Mouse (Mus musculus) B cell, adult 62 days (primary cell): ENCODE measurements around the gene Nudt11. TPM values are rescaled to one million over a fixed set of nuclear protein-coding genes. Genes with fewer than 3 reads are reported as not detected.

ENCODE experiments used
- total RNA-seq: library from RNA; stranded (reverse); gene quantifications from 4 replicates; pipeline ENCODE4 v1.2.4, GENCODE M21; 2023

Nudt11 gene
- not detected in 4 replicates for total RNA-seq

DNA sequence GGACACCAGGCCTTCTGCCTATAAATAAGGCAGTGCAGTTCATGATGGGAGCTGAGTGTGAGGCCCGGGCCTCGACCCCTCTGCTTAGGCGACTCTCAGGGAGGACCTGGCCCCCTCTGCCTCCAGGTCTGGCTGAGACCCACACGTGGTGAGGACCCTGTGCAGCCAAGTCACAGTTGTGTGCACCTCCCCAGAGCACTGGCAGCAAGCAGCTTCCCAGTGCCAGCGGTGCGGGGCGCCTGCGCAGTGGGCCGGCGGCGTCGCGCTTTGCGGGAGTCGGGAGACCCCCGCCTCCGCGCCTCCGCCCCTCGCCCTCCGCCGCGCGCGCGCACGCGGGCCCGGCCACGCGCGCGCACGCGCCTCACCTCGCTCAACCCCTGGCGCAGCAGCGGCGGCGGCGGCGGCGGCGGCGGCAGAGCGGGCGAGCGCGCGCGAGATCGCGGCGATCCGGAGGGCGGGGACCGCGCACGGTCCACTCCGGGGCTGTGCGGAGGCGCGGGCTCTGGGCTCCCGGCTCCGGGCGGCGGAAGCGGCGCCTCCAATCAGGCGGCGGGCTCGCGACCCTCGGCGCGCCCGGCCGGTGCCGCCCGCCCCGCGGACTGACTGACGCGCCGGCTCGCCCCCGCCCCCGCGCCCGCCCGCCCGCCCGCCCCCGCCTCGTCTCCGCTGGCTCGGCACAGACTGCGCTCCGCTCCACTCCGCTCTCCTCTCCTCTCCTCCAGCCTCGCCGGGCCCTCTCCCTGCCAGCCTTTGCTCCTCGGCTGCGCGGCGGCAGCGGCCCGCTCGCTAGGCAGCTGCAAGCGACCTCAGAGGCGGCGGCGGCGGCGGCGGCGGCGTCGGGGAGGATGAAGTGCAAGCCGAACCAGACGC lies at the start of gene Nudt11:
Gene Nudt11 (plus strand): TSS at position 388 of the 870 bp plus-strand sequence.

GRCm38 (mm10) chrX:6082954-6083680 lies 35.9 kb downstream of the Nudt11 start, which contains the start of gene AU022751:
AU022751 (minus strand) TSS chrX:6083419.

Other genes starting within 250 kb of the Nudt11 start
- gene AU022751, start 36.0 kb downstream of the Nudt11 start, total RNA-seq: not detected in 4 replicates
- not detected in 4 replicates for gene Nudt10, start 125.6 kb downstream of the Nudt11 start, total RNA-seq